Mouse (Mus musculus): ENCODE measurements at regions not wholly inside any gene's neighbourhood (a gene's known extent, or its start where the extent isn't known, plus 50 kb on each side); places are given as distances from the start of the nearest gene placed in this dataset.
A peak's percentile ranks its signal among the peaks of the same experiment; 100 is the strongest.

GRCm38 (mm10) chr1:136784178-136784577, 159.5 kb downstream of the Zfp281 start:
- no peak for TF ChIP-seq CTCF (IDR thresholded peaks at IDR 0.05)
- peak; percentile 85 for TF ChIP-seq EP300 (IDR thresholded peaks at IDR 0.05)

Data from lung, postnatal 0 days (tissue).